Comparison of ENCODE assay signal across 9 mouse cellular contexts in the genomic region with DNA sequence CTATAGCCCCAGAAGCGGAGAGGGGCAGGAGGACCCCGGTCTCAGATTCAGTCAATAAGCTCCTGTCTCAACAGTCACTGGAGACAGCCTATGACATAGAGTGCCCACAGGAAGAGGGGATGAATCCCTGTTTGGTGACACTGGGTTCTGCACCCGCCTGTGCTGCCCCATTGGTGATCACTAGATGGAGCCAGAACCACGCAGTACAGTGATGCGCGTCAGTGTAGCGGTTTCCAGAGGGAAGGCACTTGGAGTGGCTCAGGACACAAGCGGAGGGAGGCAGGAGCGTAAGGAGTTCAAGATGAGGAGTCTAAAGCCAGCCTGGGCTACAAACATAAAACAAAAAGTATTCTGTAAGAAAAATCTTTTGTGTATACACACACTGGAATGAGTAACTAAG. TPM values are rescaled to one million over a fixed set of nuclear protein-coding genes. Genes with fewer than 3 reads are reported as not detected.
DNase-seq lines count a peak whose midpoint lies in the region; ATAC-seq and TF ChIP-seq lines count a peak whose summit lies in the region.
"Had no signal": no experiment of that assay in that cellular context is flagged by ENCODE, and none has a peak within 500 bp of the region (broad histone marks: within the 10 kb centered on the region; RNA-seq: fewer than 3 reads in every experiment).

No protein-coding gene starts in this region.

- WGBS in forebrain, embryonic 14.5 days, result 8% methylated on average over 9 of the region's 9 CpGs
- 12% methylated on average over 9 of the region's 9 CpGs for WGBS in liver, embryonic 14.5 days (ENCODE audit: insufficient replicate concordance)

- peak; percentile 60 to 92 for TF ChIP-seq CTCF in CH12.LX (conservative IDR thresholded peaks at IDR 0.05 in 1 of 2, IDR thresholded peaks at IDR 0.05 in 1 of 2; ENCODE audit: low read depth in 2 of 2, low read length in 2 of 2)
- peak; percentile 98 for TF ChIP-seq CTCF in liver, embryonic 14.5 days (IDR thresholded peaks at IDR 0.05; ENCODE audit: low read depth)

- no peak for TF ChIP-seq POLR2A in CH12.LX (IDR thresholded peaks at IDR 0.05; ENCODE audit: low read depth, low read length)

- TF ChIP-seq EP300 in CH12.LX (IDR thresholded peaks at IDR 0.05; ENCODE audit: low read length), result no peak
- no peak for TF ChIP-seq EP300 in liver, embryonic 14.5 days (IDR thresholded peaks at IDR 0.05; ENCODE audit: low read depth)

- peak; percentile 92 for TF ChIP-seq RAD21 in CH12.LX (IDR thresholded peaks at IDR 0.05; ENCODE audit: low read depth, low read length)

- in situ Hi-C loops in CH12.LX (cut with MboI; ENCODE audit: low pct_ligation_motif_present, low pct_unique_long_range_greater_than_20kb, low sequenced_read_pairs), result no loop called here

- H3K4me2 ChIP-seq in CH12.LX (ENCODE audit: insufficient read depth, low read depth, poor library complexity, severe bottlenecking), result no peak overlapping the region
- no peak overlapping the region for H3K4me2 ChIP-seq in forebrain, embryonic 14.5 days (ENCODE audit: low read length)
- H3K4me2 ChIP-seq in liver, embryonic 14.5 days (ENCODE audit: low read depth), result no peak overlapping the region
- H3K4me2 ChIP-seq: embryonic facial prominence, embryonic 13.5 days had no signal

- intact Hi-C loops in heart, postnatal 10 days (cut with DNase I), result loop anchor here (1.0 to 10.0 kb wide), 7 partner anchors 22 to 526 kb away; partner anchors contain the start of gene Mllt1

- dilution Hi-C loops in CH12.LX (cut with MboI; ENCODE audit: extremely low pct_ligation_motif_present, extremely low pct_unique_long_range_greater_than_20kb, low sequenced_read_pairs), result no loop called here

- no peak overlapping the region for H3K27ac ChIP-seq in CH12.LX (ENCODE audit: insufficient read depth, low read depth)
- H3K27ac ChIP-seq in forebrain, embryonic 14.5 days (ENCODE audit: low read depth, low read length), result no peak overlapping the region
- H3K27ac ChIP-seq in liver, embryonic 14.5 days, result no peak overlapping the region
- H3K27ac ChIP-seq: embryonic facial prominence, embryonic 13.5 days had no signal

- H3K4me1 ChIP-seq in CH12.LX (ENCODE audit: control insufficient read depth in 1 of 2, insufficient read depth in 2 of 2), result no peaks in the 10 kb centered on the region; a peak in 1 of 4 replicates
- H3K4me1 ChIP-seq in forebrain, embryonic 14.5 days (ENCODE audit: control insufficient read depth, insufficient read depth, low read length), result peaks cover 20% of the 10 kb centered on the region
- peaks cover 0 to 4% of the 10 kb centered on the region in 2 experiments; a peak in 1 of 4 replicates for H3K4me1 ChIP-seq in liver, embryonic 14.5 days (replicated peaks; ENCODE audit: control insufficient read depth in 2 of 2, insufficient read depth in 2 of 2, low read length in 1 of 2)

- H3K79me2 ChIP-seq in CH12.LX (replicated peaks; ENCODE audit: control insufficient read depth, extremely low read depth, insufficient read depth, poor library complexity, severe bottlenecking), result no peaks in the 10 kb centered on the region

- H3K9me3 ChIP-seq in CH12.LX (replicated peaks; ENCODE audit: low read length), result no peaks in the 10 kb centered on the region
- no peaks in the 10 kb centered on the region for H3K9me3 ChIP-seq in forebrain, embryonic 14.5 days (replicated peaks; ENCODE audit: control insufficient read depth, low read length)
- H3K9me3 ChIP-seq in liver, embryonic 14.5 days (ENCODE audit: control insufficient read depth, low read length), result no peaks in the 10 kb centered on the region
- H3K9me3 ChIP-seq: embryonic facial prominence, embryonic 13.5 days had no signal

- peaks cover 57% of the 10 kb centered on the region for H3K27me3 ChIP-seq in CH12.LX (replicated peaks)
- no peaks in the 10 kb centered on the region for H3K27me3 ChIP-seq in forebrain, embryonic 14.5 days (replicated peaks; ENCODE audit: control insufficient read depth, insufficient read depth, low read length)
- H3K27me3 ChIP-seq in liver, embryonic 14.5 days (ENCODE audit: control insufficient read depth, insufficient read depth, low read length), result no peaks in the 10 kb centered on the region
- H3K27me3 ChIP-seq in splenic B cell, adult 2 months (ENCODE audit: control insufficient read depth, insufficient read depth, low read length, poor library complexity, severe bottlenecking), result no peaks in the 10 kb centered on the region

- ATAC-seq in cerebellum, adult (ENCODE audit: insufficient number of reproducible peaks, low FRiP score, low TSS enrichment), result peak; percentile 80
- ATAC-seq in forebrain, embryonic 14.5 days, result peak; percentile 87
- ATAC-seq in liver, embryonic 14.5 days (ENCODE audit: insufficient read depth), result peak; percentile 59

- no peak overlapping the region for H3K4me3 ChIP-seq in CH12.LX (replicated peaks in 1 of 3; ENCODE audit: low read depth in 2 of 3, low read length in 2 of 3, poor library complexity in 1 of 3)
- H3K4me3 ChIP-seq in forebrain, embryonic 14.5 days (ENCODE audit: low read depth, low read length), result no peak overlapping the region
- no peak overlapping the region for H3K4me3 ChIP-seq in liver, embryonic 14.5 days (ENCODE audit: insufficient read depth in 1 of 2, low read depth in 2 of 2, low read length in 2 of 2)
- H3K4me3 ChIP-seq: embryonic facial prominence, embryonic 13.5 days had no signal

- H3K36me3 ChIP-seq in CH12.LX (replicated peaks in 1 of 2; ENCODE audit: control insufficient read depth in 1 of 2, insufficient read depth in 1 of 2, low read length in 1 of 2), result no peaks in the 10 kb centered on the region
- 0 out of 2 replicates have a peak, but pooled peaks cover 2% of the 10 kb centered on the region for H3K36me3 ChIP-seq in forebrain, embryonic 14.5 days (ENCODE audit: control insufficient read depth, insufficient read depth, low read length)
- peaks cover 2% of the 10 kb centered on the region; the same call in 1 of the 2 replicates for H3K36me3 ChIP-seq in liver, embryonic 14.5 days (replicated peaks; ENCODE audit: control insufficient read depth, insufficient read depth, low read depth)
- H3K36me3 ChIP-seq in splenic B cell, adult 2 months (ENCODE audit: control insufficient read depth, insufficient read depth, low read length, poor library complexity, severe bottlenecking), result no peaks in the 10 kb centered on the region

- DNase-seq in CH12.LX (ENCODE audit: extremely low read depth), result peak; percentile 42
- DNase-seq in forebrain, embryonic 14.5 days (ENCODE audit: low spot score), result peak; percentile 89
- peak; percentile 89 for DNase-seq in heart, postnatal 10 days
- peak; percentile 67 to 85 for DNase-seq in kidney, postnatal 36 days
- peak in 1 of 3 experiments; percentile 41 for DNase-seq in liver, embryonic 14.5 days (ENCODE audit: low read depth in 3 of 3, low spot score in 3 of 3)
- peak; percentile 80 for DNase-seq in neural tube, embryonic 10.5 days (ENCODE audit: extremely low spot score, low spot score)
- DNase-seq in splenic B cell, adult 2 months (ENCODE audit: low read depth, low spot score), result peak; percentile 62

- H3K9ac ChIP-seq in CH12.LX (ENCODE audit: insufficient read depth, low read depth), result no peak overlapping the region
- no peak overlapping the region for H3K9ac ChIP-seq in forebrain, embryonic 14.5 days (ENCODE audit: low read length)
- no peak overlapping the region for H3K9ac ChIP-seq in liver, embryonic 14.5 days (replicated peaks)
- H3K9ac ChIP-seq: embryonic facial prominence, embryonic 13.5 days had no signal

TF ChIP-seq in CH12.LX, 34 proteins besides CTCF, POLR2A, EP300 and RAD21:
- no peak for TF ChIP-seq BHLHE40 (IDR thresholded peaks at IDR 0.05; ENCODE audit: low read depth, low read length)
- TF ChIP-seq SMC3 (IDR thresholded peaks at IDR 0.05; ENCODE audit: low read depth, low read length), result peak; percentile 81

RNA-seq across cellular contexts. Expression of gene Rfx2, which starts 22.3 kb away (rescaled TPM):
- 0.46 and 1.1 TPM in 2 replicates for total RNA-seq in CH12.LX (2012; rRNA removed)
- 0.16 TPM in 1 of 2 replicates, not detected in the other for total RNA-seq in CH12.LX (2014; rRNA removed)
- 0.34 and 0.35 TPM in 2 replicates for polyA plus RNA-seq in CH12.LX (2012; ENCODE audit: insufficient read length, low read depth)
- polyA plus RNA-seq in forebrain, embryonic 14.5 days (2014; fragmentation: Nextera tagmentation; extraction: Ambion mirVana), result 2.2 and 3.2 TPM in 2 replicates
- total RNA-seq in heart, postnatal 10 days (2021), result 10 to 100 TPM in 1 of 2 experiments, 1 to 10 TPM in 1; 6.5 to 10.5 TPM
- 10.7 and 12.6 TPM in 2 replicates for polyA plus RNA-seq in liver, embryonic 14.5 days (2012; rRNA removed)
- polyA plus RNA-seq in liver, embryonic 14.5 days (2014; fragmentation: Nextera tagmentation; extraction: Ambion mirVana), result 6.8 and 8.5 TPM in 2 replicates

RNA-seq across cellular contexts. Expression of gene Prr22, which starts 38.5 kb away (rescaled TPM):
- 0.71 and 0.93 TPM in 2 replicates for total RNA-seq in CH12.LX (2012; rRNA removed)
- total RNA-seq in CH12.LX (2014; rRNA removed), result 0.15 and 0.18 TPM in 2 replicates
- 1.3 and 1.6 TPM in 2 replicates for polyA plus RNA-seq in CH12.LX (2012; ENCODE audit: insufficient read length, low read depth)
- 0.42 and 0.52 TPM in 2 replicates for polyA plus RNA-seq in forebrain, embryonic 14.5 days (2014; fragmentation: Nextera tagmentation; extraction: Ambion mirVana)
- under 1 TPM; 0.27 to 0.43 TPM for total RNA-seq in heart, postnatal 10 days (2021)
- polyA plus RNA-seq in liver, embryonic 14.5 days (2012; rRNA removed), result 1.2 and 1.3 TPM in 2 replicates
- 0.40 and 0.52 TPM in 2 replicates for polyA plus RNA-seq in liver, embryonic 14.5 days (2014; fragmentation: Nextera tagmentation; extraction: Ambion mirVana)

RNA-seq across cellular contexts. Expression of gene Dus3l, which starts 44.0 kb away (rescaled TPM):
- total RNA-seq in CH12.LX (2012; rRNA removed) (57.5 and 62.1 TPM in 2 replicates), CH12.LX (2014; rRNA removed) (32.0 and 35.8 TPM in 2 replicates)
- 54.3 and 57.7 TPM in 2 replicates for polyA plus RNA-seq in CH12.LX (2012; ENCODE audit: insufficient read length, low read depth)
- 48.2 and 57.3 TPM in 2 replicates for polyA plus RNA-seq in forebrain, embryonic 14.5 days (2014; fragmentation: Nextera tagmentation; extraction: Ambion mirVana)
- total RNA-seq in heart, postnatal 10 days (2021), result 10 to 100 TPM; 21.0 to 23.0 TPM
- 18.1 and 19.3 TPM in 2 replicates for polyA plus RNA-seq in liver, embryonic 14.5 days (2012; rRNA removed)
- 9.5 and 10.8 TPM in 2 replicates for polyA plus RNA-seq in liver, embryonic 14.5 days (2014; fragmentation: Nextera tagmentation; extraction: Ambion mirVana)

RNA-seq across cellular contexts. Expression of gene Nrtn, which starts 51.2 kb away (rescaled TPM):
- 0.25 and 0.34 TPM in 2 replicates for total RNA-seq in CH12.LX (2012; rRNA removed)
- total RNA-seq in CH12.LX (2014; rRNA removed), result not detected in 2 replicates
- polyA plus RNA-seq in CH12.LX (2012; ENCODE audit: insufficient read length, low read depth), result not detected in 2 replicates
- polyA plus RNA-seq in forebrain, embryonic 14.5 days (2014; fragmentation: Nextera tagmentation; extraction: Ambion mirVana), result 0.94 and 1.7 TPM in 2 replicates
- 10 to 100 TPM; 19.0 to 21.0 TPM for total RNA-seq in heart, postnatal 10 days (2021)
- 1.0 and 1.6 TPM in 2 replicates for polyA plus RNA-seq in liver, embryonic 14.5 days (2012; rRNA removed)
- 1.7 and 1.9 TPM in 2 replicates for polyA plus RNA-seq in liver, embryonic 14.5 days (2014; fragmentation: Nextera tagmentation; extraction: Ambion mirVana)
